Mouse (Mus musculus): ENCODE results near the gene Wrap73.

DNA sequence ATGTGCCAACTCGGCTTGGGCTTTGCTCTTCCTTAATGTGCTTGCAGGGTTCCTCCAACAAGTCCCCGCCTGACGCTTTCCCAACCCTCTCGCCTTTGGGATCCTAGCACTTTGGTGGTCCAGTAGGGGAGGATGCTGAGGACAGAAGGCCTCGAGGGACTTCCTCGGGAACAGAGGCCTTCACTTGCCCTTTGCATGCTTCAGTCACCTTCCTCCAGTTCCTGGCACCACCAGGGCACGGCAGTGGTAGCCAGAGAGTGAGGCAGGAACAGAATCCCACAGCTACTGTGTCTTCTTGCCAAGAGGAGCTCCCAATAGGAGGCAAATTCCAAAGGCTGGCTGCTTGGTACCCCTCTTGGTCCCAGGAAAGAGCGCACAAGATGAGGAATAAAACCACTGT lies 38.8 kb upstream of the Wrap73 start:
- TF ChIP-seq CTCF (IDR thresholded peaks at IDR 0.05; ENCODE audit: low read depth) (no peak), EP300 (optimal IDR thresholded peaks at IDR 0.05) (no peak)
